Mouse (Mus musculus) adrenal gland, adult 2 months (tissue): Measurements from ENCODE around the gene Syt12. TPM values are rescaled to one million over a fixed set of nuclear protein-coding genes. Genes with fewer than 3 reads are reported as not detected.

Experiments
- DNase-seq: peaks from one replicate; pipeline ENCODE4 v3.0.0; 2021
- long read RNA-seq: library from polyadenylated mRNA; stranded (forward); transcript quantifications from one replicate; pipeline ENCODE4 v2.0.0, GENCODE M21; 2021
- polyA plus RNA-seq: library from polyadenylated mRNA; depleted of rRNA; stranded (reverse); fragments of >200 nt; gene quantifications from 2 replicates; pipeline ENCODE4 v1.2.3, GENCODE M21; 2012; rRNA removed
- total RNA-seq, 2 experiments: library from RNA; stranded (reverse); gene quantifications; 2 replicates each; pipeline ENCODE4 v1.2.3; 2021

Gene Syt12
- total RNA-seq: 10 to 100 TPM; 58.0 to 74.0 TPM
- 124 and 143 TPM in 2 replicates for polyA plus RNA-seq
- long read RNA-seq, transcript Syt12-201 (8 exons, 3,581 nt): major isoform, 95 of 115 reads
- long read RNA-seq, partial matches to known transcripts: 7 of 115 reads
- long read RNA-seq, other reads (novel, unspliced or antisense): 13 of 115 reads

GRCm38 (mm10) chr19:4477345-4478189 lies at the start of gene Syt12:
TSS of gene Syt12 (minus strand) at chr19:4477447.
- peak; percentile 87 for DNase-seq

- DNase-seq: no peak
These were observed 44.3 kb upstream of the Syt12 start for GRCm38 (mm10) chr19:4521426-4522050.

DNA sequence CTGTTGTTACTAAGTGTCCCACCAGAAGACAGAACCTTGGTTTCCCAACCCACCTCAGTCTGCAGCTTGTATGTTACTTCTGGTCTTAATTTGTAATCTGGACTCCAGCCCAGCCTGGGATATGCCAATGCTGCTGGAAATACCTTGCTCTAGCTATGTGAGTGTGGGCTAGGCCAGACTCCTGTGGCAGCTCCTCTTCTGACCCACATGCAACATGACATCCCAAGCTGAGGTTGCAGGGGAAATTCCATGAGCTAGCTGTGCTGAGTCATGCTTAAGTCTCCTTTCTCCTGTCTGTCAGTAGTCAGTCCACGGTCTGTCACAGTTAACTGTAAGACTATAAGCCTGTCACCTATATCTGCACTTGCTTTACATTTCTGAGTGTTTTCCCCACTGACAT lies 40.2 kb upstream of the Syt12 start:
- DNase-seq: peak; percentile 82

GRCm38 (mm10) chr19:4516288-4516687 lies 39.0 kb upstream of the Syt12 start:
- no peak for DNase-seq

DNA sequence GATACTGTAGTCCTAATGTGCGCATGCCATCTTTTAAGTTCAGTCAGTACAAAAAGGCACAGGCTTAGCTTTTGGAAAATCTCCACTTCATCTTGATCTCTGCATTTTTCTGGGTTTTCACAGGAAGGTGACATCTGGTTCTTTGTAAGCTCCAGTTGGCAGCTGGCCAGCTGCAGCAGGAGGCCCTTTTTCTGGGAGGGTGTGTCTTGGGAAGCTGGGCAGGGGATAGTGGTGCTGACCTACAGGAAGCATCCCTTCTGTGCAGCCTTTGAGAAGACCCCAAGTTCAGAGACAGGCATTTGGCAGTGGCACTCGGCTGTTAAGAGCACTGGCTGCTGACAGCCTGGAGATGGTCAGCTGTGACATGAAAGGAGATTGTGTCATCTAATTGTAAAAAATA lies 38.5 kb upstream of the Syt12 start:
- DNase-seq: no peak

GRCm38 (mm10) chr19:4513236-4513858 lies 36.1 kb upstream of the Syt12 start:
- no peak for DNase-seq

- peak; percentile 62 for DNase-seq
These were observed 34.0 kb upstream of the Syt12 start for GRCm38 (mm10) chr19:4511116-4511841.

- peak; percentile 100 for DNase-seq
These were observed 33.0 kb upstream of the Syt12 start, which contains the start of gene Pcx for GRCm38 (mm10) chr19:4509986-4510963. TSS of gene Pcx (plus strand) at chr19:4510472.

DNA sequence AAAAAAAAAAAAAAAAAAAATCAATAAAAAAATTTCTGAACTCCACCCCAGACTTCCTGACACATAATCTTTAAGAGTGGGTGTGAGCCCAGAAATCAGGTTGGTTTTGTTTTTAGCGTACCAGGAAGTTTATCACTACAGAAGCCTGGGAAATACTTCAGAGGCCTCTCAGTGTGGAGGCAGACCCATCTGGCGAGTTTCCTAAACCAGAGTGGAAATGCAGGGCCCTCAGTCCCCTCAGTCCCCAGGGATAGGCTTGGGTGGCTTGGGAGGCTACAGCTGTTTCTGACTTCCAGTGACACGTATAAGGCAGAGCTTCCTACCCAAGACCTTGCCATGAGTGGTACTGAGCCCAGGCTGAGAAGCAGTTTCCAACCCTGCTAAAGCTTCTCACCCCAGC lies 30.5 kb upstream of the Syt12 start:
- DNase-seq: no peak

DNA sequence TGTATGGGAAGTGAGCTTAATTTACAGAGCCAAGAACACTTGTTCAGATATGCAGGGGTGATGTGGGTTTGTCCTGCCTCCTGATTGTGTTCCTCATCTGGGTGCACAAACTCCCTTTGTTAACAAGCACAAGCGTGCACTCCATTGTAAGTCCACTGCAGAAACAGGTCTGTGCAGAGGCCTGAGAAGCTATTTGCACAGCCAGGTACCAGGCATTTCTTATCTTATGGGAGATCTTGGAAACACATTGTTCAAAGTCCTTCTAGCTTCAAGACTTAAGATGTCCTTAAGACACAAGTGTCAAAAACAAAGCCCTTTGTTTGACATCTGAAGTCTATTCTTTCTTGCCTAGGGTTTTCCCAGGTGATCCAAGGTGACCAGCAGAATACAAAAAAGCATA lies 27.6 kb upstream of the Syt12 start:
- DNase-seq: no peak

DNA sequence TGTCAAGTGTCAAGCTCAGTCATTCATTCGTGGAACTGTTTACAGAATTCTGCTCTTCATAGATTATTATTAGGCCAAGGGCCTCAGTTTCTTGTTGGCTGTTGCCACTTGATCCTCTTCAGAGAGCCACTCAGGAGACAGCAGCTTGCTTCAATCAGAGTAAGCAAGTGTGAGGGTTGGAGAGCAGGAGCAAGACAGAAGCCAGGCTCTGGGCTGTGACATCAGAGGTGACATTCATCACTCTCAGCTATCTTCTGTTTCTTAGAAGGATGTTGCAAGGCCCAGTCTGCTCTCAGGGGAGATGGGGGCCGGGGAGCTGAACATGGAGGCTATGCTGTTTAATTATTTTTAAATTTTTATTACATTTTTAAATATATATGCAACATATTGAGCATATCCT lies 25.5 kb upstream of the Syt12 start:
- no peak for DNase-seq

DNA sequence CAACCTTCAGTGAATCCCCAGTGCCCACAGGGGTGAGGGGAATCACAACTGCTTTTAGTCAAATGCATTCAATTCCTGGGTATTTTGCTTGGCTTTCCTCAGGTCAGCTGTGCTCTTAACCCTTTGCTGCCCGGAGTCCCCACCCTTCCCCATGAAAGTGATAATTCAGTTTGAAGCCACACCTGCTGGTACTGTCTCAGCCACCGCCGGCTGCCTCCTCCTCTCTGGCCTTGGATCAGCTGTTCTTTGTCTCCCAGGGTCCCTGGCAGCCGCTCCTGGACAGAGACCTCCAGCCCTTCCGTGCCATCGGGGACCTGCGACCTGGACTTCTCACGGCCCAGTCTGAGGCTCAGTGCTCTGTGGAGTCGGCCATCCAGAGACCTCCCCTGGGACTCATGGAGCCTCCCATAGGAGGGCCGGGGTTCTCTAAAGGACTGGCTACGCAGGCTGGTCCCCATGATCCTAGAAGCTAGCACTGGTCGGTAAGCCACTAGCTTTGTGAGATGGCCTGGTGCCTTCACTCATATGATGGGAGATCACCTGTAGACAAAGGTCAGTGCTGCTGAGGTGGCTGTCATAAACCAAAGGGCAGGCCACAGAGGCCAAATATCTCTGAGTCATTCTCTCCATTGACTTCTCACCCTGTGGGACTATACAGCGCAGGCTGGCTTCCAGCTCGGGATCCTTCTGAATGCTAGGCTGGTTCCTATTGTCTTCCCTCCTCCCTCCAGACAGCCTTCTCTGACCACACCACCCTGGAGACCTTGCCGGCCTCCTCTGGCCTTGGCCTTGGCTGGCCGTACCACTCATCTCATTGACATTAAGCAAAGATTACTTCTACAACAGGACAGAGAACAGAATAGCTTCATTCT lies 21.1 kb upstream of the Syt12 start, which contains the start of gene 2010003K11Rik:
TSS of gene 2010003K11Rik (minus strand) at position 522 of the 872 bp plus-strand sequence.
- peak; percentile 93 for DNase-seq

DNA sequence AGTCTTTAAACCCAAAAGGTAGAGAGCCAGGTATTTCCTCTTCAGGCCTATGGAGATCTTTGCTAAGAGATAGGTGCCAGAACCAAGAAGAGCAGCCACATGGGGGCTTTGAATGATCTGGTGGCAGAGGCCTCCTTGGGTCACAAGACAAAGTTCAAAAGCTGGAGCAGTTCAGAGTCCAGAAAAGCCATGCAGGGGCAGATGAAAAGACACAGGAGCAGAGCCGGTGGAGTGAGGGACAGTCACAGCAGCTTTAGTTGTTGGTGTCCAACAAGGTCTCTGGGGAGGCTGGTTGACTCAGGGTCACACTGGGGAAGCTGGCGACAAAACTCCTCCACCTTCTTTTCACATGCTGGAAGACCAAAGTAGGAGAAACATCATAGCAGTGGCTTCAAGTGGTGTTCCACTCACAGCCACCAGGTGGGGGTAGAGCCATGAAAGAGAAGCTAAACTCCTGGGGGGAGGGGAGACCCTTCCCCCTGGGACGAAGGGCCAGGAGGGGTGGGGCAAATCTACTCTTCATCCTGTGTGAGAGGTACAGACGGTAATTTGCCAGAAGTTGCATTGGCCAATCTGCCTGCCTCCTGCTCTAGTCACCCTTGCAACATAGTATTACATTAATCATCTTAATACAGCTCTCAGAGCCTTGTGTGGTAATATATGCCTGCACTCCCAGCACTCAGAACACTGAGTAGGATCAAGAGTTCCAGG lies 20.2 kb upstream of the Syt12 start:
- peak; percentile 90 for DNase-seq

GRCm38 (mm10) chr19:4496535-4497262 lies 19.5 kb upstream of the Syt12 start:
- DNase-seq: peak; percentile 44

- DNase-seq: peak; percentile 55
These were observed 18.6 kb upstream of the Syt12 start for GRCm38 (mm10) chr19:4495814-4496213.

DNA sequence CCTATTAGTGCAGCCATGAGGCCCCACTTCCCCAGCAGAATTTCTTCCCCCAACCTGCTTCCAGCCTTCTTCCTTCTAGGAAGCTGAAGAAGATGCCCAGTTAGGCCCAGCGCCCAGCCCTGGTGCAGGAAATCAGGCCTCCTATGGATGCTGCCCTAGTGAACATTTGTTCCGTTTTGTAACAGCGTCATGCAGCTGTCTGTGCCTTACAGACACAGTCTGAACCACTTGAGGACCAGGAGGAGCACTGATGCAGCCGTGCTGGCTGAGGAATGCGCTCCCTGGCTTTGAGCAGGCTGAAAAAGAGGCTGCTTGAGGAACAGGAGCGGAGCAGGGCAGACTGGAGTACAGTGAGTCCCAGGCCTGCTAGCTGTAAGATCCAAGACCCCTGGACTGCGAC lies 17.5 kb upstream of the Syt12 start:
- DNase-seq: no peak

- peak; percentile 89 for DNase-seq
These were observed 15.5 kb upstream of the Syt12 start for GRCm38 (mm10) chr19:4492526-4493296.
